Mouse (Mus musculus): Measurements from ENCODE around the gene Dazap2. TPM values are rescaled to one million over a fixed set of nuclear protein-coding genes. Genes with fewer than 3 reads are reported as not detected.

The Dazap2 gene
- 128 and 130 TPM in 2 replicates for polyA plus RNA-seq (2012; ENCODE audit: insufficient read depth, insufficient read length, missing spikeins)

DNA sequence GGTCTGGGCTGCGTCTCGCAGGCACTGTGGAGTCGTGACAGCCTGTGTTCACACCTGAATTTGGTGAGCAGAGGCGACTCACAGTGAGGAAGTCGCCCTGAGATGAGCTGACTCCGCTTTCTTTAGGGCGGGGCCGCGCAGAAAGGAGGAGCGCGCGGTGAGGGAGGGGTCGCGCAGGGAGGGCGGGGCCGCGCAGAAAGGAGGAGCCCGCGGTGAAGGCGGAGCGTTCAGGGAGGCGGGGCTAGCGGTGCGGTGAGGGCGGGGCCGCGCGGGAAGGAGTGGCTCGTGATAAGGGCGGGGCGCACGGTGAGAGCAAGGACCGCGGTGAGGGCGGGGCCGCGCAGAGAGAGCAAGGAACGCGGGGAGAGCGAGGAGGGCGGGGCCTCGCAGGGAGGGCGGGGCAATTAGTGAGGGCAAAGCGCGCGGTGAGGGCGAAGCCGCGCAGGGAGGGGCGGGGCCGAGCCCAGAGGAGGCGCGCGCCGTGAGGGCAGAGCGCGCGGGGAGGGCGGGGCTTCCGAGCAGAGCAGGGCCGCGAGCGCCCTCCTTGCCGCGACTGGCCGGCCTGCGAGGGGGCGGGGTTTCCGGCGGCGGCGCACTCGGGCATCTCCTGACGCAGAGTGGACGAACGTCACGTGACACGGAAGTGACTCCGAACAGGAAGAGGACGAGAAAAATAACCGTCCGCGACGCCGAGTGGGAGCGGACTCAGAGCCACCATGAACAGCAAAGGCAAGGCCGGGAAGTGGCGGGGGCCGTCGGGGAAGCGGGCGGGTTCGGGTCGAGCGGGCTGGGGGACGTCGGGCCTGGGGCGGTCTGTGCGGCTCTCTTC is at the start of gene Dazap2:
Gene Dazap2, plus strand, starts transcription at position 354 of the 829 bp plus-strand sequence.
- peak within 1 kb of the TSS; percentile 77 for H3K27ac ChIP-seq (replicated peaks; ENCODE audit: low read depth, low read length)
- peak within 1 kb of the TSS; percentile 95 for H3K4me3 ChIP-seq (ENCODE audit: insufficient read depth, low read depth, low read length)
- H3K4me1 ChIP-seq (ENCODE audit: control insufficient read depth, insufficient read depth, insufficient read length, low read length), result peaks cover 6% of the 10 kb centered on the region

DNA sequence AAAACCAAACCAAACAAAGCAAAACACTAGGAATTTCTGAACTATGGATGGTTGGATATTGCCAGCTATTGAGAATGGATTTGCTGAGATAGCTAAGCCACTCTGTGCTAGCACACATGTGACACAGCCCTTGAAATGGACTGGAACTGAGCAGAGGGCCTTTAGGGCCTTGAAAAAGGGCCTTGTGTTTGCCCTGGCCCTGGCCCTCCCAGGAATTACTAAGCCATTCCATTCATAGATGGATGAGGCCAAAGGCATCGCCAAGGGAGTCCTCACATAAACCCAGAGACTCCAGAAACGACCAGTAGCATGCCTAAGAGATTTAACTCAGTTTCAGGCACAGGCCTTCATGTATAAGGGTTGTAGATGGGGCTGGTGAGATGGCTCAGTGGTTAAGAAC is 48.6 kb upstream of the Dazap2 start:
- Histone ChIP-seq H3K4me3 (ENCODE audit: insufficient read depth, low read depth, low read length) (no peak overlapping the region), H3K27ac (replicated peaks; ENCODE audit: low read depth, low read length) (no peak overlapping the region), H3K4me1 (ENCODE audit: control insufficient read depth, insufficient read depth, insufficient read length, low read length) (no peaks in the 10 kb centered on the region)

DNA sequence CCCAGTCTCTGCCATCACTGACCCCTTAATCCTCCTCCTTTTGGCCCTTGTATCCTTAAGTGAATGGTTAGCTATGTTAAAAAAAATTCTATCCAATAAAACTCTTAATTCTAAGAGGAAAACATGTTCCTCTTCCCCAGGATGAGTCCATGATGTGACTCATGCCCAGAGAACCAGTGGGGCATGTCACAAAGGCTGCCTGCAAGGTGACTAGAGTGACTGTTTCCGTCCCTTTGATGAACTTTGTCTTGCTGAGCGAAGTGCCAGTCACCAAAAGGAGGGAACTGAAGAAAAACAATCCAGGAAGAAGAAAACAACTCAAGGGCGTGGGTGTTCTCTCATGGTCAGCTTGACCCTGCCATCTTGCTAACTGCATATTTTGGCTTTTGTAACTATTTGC is 45.9 kb upstream of the Dazap2 start:
- Histone ChIP-seq H3K27ac (replicated peaks; ENCODE audit: low read depth, low read length) (no peak overlapping the region), H3K4me3 (ENCODE audit: insufficient read depth, low read depth, low read length) (no peak overlapping the region), H3K4me1 (ENCODE audit: control insufficient read depth, insufficient read depth, insufficient read length, low read length) (0 out of 2 replicates have a peak, but pooled peaks cover 3% of the 10 kb centered on the region)

DNA sequence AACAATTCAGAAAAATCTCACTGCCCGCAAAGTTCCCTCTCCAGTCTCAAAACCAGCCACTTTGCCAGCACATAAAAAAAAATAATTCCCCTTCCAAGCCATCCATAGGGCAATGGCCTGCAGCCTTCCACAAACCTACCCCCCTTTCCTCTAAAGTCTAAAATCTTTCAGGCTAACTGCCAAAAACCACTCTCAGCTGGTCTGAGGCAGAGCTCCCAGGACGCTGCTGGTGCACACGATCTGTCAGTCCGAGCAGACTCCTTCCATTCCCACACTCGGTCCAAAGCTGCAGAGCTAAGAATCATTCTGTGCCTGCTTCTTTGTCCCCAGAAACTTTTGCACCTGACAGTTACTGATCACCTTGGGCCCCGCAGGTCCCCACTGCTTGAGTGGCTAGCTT is 41.2 kb upstream of the Dazap2 start:
- Histone ChIP-seq H3K27ac (replicated peaks; ENCODE audit: low read depth, low read length) (peak overlapping the region; percentile 1; the same call in 1 of the 2 replicates), H3K4me1 (ENCODE audit: control insufficient read depth, insufficient read depth, insufficient read length, low read length) (0 out of 2 replicates have a peak, but pooled peaks cover 3% of the 10 kb centered on the region), H3K4me3 (ENCODE audit: insufficient read depth, low read depth, low read length) (no peak overlapping the region)

DNA sequence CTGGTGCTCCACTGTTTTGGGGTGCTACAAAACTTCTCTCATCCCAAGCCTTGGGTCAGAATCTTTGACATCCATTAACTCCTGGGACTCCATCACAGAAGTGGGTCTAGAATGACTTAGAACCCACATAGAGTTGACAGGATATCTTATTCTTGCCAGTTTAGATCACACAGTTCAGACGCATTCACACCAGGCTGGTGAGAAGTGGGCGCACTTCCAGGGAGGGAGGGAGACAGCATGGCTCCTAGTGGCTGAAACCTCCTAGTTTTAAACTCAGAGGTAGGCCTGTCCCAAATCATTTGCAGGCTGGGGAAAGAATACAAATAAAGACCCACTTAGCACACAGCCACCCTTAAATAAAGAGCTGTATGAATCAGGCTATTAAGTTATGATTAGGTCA is 40.8 kb upstream of the Dazap2 start:
- Histone ChIP-seq H3K4me3 (ENCODE audit: insufficient read depth, low read depth, low read length) (no peak overlapping the region), H3K4me1 (ENCODE audit: control insufficient read depth, insufficient read depth, insufficient read length, low read length) (0 out of 2 replicates have a peak, but pooled peaks cover 3% of the 10 kb centered on the region), H3K27ac (replicated peaks; ENCODE audit: low read depth, low read length) (peak overlapping the region; percentile 1; the same call in 1 of the 2 replicates)

DNA sequence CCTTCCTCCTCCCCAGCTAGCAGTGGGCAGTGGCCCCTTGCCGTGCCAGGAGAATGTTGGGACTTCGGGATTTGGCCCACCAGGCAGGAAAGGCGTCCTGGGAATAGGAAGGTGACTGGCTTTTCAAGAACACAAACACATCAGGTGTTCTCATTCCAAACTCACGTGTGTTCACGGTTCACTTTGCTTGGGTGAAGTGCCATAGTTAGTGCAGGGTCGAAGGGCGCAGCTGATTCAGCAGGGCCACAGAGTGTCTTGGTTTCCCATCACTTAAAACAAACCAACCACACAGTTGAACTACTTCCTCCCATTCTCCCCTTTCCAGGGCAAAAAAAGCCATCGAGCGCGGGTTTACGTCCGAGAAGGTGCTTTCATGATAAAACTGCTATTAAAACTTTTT is 39.8 kb upstream of the Dazap2 start:
- H3K4me1 ChIP-seq (ENCODE audit: control insufficient read depth, insufficient read depth, insufficient read length, low read length), result 0 out of 2 replicates have a peak, but pooled peaks cover 3% of the 10 kb centered on the region
- H3K4me3 ChIP-seq (ENCODE audit: insufficient read depth, low read depth, low read length), result no peak overlapping the region
- 0 out of 2 replicates have a peak overlapping the region, but pooled peaks have one; percentile 6 for H3K27ac ChIP-seq (replicated peaks; ENCODE audit: low read depth, low read length)

DNA sequence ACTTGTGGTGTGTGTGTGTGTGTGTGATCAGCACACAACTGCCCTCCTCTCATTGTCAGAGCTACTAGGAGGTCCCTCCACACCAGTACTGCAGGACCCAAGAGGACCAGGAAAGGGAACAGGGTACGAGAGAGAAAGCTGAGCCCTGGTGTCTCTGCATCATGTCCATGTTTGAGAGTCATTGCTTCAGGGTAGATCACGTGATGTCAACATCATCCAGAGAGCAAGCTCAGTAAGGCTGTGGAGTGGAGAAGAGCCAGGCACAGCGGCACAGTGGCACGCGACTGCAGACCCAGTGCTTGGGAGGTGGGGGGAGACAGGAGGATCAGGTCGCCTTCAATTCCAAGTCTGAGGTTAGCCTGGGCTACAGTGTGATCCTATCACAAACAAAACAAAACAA is 38.8 kb upstream of the Dazap2 start:
- no peak overlapping the region for H3K4me3 ChIP-seq (ENCODE audit: insufficient read depth, low read depth, low read length)
- 0 out of 2 replicates have a peak, but pooled peaks cover 3% of the 10 kb centered on the region for H3K4me1 ChIP-seq (ENCODE audit: control insufficient read depth, insufficient read depth, insufficient read length, low read length)
- no peak overlapping the region for H3K27ac ChIP-seq (replicated peaks; ENCODE audit: low read depth, low read length)

DNA sequence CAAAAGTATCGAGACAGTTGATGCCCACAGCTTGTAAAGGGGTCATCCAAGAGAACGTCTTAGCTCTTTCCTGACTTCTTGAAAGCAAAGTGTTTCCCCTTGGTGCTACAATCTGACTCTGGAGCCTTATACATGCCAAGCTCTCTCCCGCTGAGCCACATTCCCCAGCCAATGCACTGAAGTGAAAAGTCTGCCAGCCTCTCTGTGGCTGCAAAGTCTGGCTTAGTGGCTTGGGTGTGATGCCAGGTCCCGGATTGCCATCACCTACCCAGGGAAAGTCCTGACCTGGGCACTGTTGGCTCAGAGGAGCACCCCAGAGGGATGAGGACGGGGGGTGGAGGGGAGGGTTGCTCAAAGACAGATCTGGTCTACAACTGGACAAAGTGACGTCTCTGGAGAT is 38.3 kb upstream of the Dazap2 start:
- no peak overlapping the region for H3K4me3 ChIP-seq (ENCODE audit: insufficient read depth, low read depth, low read length)
- H3K4me1 ChIP-seq (ENCODE audit: control insufficient read depth, insufficient read depth, insufficient read length, low read length), result 0 out of 2 replicates have a peak, but pooled peaks cover 3% of the 10 kb centered on the region
- H3K27ac ChIP-seq (replicated peaks; ENCODE audit: low read depth, low read length), result no peak overlapping the region

DNA sequence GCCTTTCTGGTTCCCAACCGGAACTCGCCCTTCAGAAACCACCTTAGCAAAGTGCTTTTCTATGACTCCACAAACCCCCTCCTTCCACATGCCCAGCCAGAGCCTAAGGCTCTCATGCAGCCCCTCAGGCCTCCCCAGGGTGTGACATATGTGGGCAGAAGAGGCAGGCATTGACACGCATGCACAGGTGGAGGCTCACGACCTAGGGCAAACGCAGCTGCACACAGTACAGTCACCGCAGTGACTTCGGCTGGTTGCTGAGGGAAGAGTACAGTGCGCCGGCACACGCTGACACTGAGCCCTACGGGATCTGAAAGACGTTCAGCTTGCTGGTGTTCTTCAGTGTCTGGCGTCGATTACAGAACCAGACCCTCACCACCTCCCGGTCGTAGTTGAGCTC is 37.2 kb upstream of the Dazap2 start:
- no peak overlapping the region for H3K27ac ChIP-seq (replicated peaks; ENCODE audit: low read depth, low read length)
- H3K4me3 ChIP-seq (ENCODE audit: insufficient read depth, low read depth, low read length), result no peak overlapping the region
- 0 out of 2 replicates have a peak, but pooled peaks cover 3% of the 10 kb centered on the region for H3K4me1 ChIP-seq (ENCODE audit: control insufficient read depth, insufficient read depth, insufficient read length, low read length)

DNA sequence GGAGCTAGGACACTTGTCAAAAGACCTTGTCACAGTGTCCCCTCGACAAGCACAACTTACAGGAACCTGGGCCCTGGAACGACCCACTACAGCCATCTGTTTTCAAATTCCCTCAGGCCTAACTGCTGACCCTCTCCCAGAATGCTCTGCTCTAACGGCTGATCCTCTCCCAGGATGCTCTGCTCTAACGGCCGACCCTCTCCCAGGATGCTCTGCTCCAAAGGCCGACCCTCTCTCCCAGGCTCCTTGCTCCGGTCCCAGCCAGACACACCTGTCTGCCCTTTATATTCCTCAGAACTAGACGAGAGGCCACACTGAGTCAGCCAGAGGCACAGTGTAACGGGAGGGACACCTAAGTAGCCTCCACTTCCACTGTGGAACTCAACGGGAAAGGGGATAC is 35.0 kb upstream of the Dazap2 start:
- Histone ChIP-seq H3K4me1 (ENCODE audit: control insufficient read depth, insufficient read depth, insufficient read length, low read length) (no peaks in the 10 kb centered on the region), H3K4me3 (ENCODE audit: insufficient read depth, low read depth, low read length) (no peak overlapping the region), H3K27ac (replicated peaks; ENCODE audit: low read depth, low read length) (no peak overlapping the region)

DNA sequence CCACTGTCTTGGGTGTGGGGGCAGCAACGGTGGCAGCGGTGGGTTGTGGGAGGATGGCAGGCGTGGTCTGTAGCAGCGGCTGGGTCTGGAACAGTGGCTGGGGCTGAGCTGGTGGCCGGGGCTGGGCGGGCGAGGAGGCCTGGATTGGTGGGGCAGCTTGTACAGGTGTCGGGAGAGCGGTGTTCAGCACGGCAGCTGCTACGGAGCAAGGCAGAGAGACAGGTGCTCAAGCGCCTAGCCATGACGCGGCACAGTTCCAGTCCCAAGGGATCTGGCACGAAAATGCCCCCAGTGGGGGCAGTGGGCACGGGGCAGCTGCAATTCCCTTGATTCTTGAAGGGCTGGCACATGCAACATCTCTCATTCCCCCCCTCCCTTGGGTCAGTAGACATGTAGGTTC is 29.2 kb upstream of the Dazap2 start:
- peaks cover 8% of the 10 kb centered on the region; the same call in 1 of the 2 replicates for H3K4me1 ChIP-seq (ENCODE audit: control insufficient read depth, insufficient read depth, insufficient read length, low read length)
- no peak overlapping the region for H3K4me3 ChIP-seq (ENCODE audit: insufficient read depth, low read depth, low read length)
- no peak overlapping the region for H3K27ac ChIP-seq (replicated peaks; ENCODE audit: low read depth, low read length)

DNA sequence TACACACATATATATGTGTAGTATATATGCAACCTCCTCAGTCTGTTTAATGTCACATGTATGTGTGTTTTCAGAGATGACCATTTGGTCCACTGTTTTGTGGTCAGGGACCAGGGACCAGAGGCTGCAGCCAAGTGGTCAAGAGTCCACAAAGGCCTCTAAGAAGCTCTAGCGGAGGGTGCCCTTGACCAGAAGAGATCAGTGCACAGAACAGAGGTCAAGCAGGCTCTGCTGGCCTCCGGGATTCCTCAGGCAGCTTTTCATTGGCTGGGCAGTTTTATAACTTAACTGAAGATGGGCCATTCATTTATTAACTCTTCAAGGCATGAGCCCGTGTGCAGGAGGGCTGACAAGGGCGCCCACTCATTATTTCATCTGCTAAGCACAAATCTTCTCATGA is 28.0 kb upstream of the Dazap2 start:
- Histone ChIP-seq H3K4me1 (ENCODE audit: control insufficient read depth, insufficient read depth, insufficient read length, low read length) (peaks cover 8% of the 10 kb centered on the region; the same call in 1 of the 2 replicates), H3K27ac (replicated peaks; ENCODE audit: low read depth, low read length) (peak overlapping the region; percentile 70; the same call in 1 of the 2 replicates), H3K4me3 (ENCODE audit: insufficient read depth, low read depth, low read length) (no peak overlapping the region)

DNA sequence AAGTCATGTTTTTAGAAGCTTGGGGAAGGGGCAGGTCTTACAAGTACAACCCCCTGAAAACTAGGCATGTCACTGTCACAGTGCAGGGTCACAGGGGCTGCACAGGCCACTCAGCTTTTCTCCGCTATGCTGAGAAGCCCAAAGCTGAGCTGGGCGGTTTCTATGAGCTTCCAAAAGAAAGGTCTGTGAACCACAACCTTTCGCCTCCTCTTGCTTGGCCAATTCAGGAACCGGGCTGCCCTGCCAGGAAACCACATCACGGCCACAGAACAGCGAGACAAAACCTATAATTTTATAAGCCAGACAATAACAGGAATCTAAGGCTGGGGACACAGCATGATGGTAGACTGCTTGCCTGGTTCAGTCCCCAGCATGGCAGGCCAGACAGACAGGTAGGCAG is 26.9 kb upstream of the Dazap2 start:
- Histone ChIP-seq H3K4me1 (ENCODE audit: control insufficient read depth, insufficient read depth, insufficient read length, low read length) (peaks cover 8% of the 10 kb centered on the region; the same call in 1 of the 2 replicates), H3K4me3 (ENCODE audit: insufficient read depth, low read depth, low read length) (no peak overlapping the region), H3K27ac (replicated peaks; ENCODE audit: low read depth, low read length) (peak overlapping the region; percentile 70)

DNA sequence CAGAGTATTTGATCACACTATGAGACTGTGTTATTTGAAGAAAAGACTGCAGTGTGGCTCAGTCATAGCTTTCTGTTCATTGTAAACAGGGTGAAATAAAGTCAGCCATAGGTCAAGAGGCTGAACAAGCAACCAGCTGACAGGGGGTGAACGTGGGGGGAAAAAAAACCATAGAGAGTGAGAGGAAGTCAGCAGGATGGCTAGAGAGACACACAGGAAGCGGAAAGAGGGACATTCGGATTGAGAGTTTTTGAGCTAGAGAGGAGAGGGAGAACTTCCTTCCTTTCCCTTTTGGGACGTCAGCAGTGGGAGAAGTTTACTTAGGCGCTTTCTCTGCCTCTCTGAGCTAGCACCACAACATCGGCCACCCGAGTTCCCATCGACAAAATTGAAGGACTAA is 24.7 kb upstream of the Dazap2 start:
- Histone ChIP-seq H3K27ac (replicated peaks; ENCODE audit: low read depth, low read length) (no peak overlapping the region), H3K4me1 (ENCODE audit: control insufficient read depth, insufficient read depth, insufficient read length, low read length) (peaks cover 8% of the 10 kb centered on the region; the same call in 1 of the 2 replicates), H3K4me3 (ENCODE audit: insufficient read depth, low read depth, low read length) (no peak overlapping the region)

DNA sequence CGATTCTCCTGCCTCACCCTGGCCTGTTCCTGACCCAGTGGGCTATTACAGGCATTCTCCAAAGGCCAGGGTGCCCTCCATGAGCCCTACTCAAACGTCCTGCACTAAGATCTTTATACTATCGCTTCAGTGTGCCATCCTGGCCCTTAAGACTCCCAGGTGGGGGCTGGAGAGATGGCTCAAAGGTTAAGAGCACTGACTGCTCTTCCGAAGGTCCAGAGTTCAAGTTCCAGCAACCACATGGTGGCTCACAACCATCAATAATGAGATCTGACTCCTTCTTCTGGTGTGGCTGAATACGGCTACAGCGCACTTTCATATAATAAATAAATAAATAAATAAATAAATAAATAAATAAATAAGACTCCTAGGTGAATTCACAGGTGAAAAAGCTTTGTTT is 22.3 kb upstream of the Dazap2 start:
- H3K4me1 ChIP-seq (ENCODE audit: control insufficient read depth, insufficient read depth, insufficient read length, low read length), result peaks cover 4% of the 10 kb centered on the region; the same call in 1 of the 2 replicates

More for the DNA sequence above, 22.3 kb upstream of the Dazap2 start:
- H3K27ac ChIP-seq (replicated peaks; ENCODE audit: low read depth, low read length), result no peak overlapping the region
- no peak overlapping the region for H3K4me3 ChIP-seq (ENCODE audit: insufficient read depth, low read depth, low read length)

All from brown adipose tissue, adult 24 weeks (tissue).